Mouse (Mus musculus): ENCODE results near the gene Nexmif. TPM values are rescaled to one million over a fixed set of nuclear protein-coding genes. Genes with fewer than 3 reads are reported as not detected.
"Not testable (repeated sequence)": the region's sequence is repeated elsewhere in the genome, so short reads cannot be mapped to it uniquely, and the experiment has no call there.

The Nexmif gene
- 4.9 and 5.2 TPM in 2 replicates for polyA plus RNA-seq (2016; fragmentation: Nextera tagmentation; extraction: Ambion mirVana)

DNA sequence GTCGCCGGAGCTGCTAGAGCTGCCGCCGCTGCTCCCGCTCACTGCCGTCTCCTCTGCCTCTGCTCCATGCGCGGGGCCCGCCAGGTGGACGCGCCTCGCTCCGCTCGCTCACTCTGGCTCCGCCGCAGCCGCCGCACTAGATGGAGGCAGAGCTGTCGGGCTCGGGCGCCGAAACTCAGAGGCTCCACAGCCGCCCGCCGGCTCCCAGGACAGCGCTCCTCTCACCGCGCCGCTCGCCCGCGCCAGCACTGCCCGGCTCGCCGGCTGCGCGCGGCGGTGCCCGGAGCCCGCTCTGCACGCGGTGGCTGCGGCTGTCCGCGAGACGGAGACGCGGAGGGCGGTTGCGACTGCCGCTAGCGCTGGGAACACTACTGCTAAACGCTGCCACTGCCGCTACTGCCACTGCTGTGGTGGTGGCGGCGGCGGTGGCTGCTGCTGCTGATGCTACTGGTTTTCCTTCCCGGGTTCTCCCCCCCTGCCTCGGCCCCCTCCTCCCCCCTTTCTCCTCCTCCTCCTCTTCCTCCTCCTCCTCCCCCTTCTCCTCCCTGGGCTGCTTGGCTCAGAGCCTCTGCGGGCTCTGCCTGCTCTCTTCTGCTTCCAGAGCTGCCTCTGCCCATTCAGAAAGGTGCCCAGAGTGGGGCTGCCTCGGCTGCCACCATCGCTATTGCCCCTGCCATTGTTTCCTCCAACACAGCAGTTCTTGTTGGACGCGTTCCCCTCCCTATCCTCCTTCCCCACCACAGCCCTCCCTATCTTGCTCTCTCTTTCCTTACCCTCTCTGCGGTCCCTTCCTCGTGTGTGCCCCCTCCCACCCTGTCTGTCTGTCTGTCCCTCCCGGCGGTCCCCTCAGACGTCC lies at the start of gene Nexmif:
Gene Nexmif, minus strand, starts transcription at position 450 of the 856 bp plus-strand sequence.
- Histone ChIP-seq H3K9ac (peak within 1 kb of the TSS; percentile 68), H3K4me1 (no peaks in the 10 kb centered on the region), H3K27ac (peak within 1 kb of the TSS; percentile 76), H3K27me3 (replicated peaks) (peaks cover 2% of the 10 kb centered on the region; the same call in 1 of the 2 replicates), H3K9me3 (no peaks in the 10 kb centered on the region), H3K36me3 (no peaks in the 10 kb centered on the region), H3K4me2 (replicated peaks) (peak within 1 kb of the TSS; percentile 67), H3K4me3 (peak within 1 kb of the TSS; percentile 56)
- WGBS: 23% methylated on average over 64 of the region's 70 CpGs
- peak; percentile 82 for ATAC-seq (ENCODE audit: low FRiP score, low read depth)

DNA sequence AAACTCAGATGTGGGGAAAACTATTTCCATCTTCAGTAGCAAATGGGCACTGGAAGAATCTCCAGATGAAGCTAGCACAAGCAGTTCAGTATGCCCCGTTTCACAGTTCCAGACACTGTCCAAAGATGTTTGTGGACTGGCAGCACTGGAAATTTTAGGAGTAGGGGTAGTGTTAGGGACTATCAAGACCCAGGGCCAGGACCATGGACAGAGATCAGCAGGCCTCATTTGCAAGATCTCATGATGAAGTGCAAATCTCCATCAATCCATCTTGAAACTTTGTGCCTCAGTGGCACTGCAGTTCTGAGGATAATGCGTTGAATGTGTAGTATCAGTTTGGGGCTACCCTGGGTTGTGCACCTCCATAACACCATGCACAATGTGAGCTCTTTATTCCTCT lies 7.7 kb upstream of the Nexmif start:
- WGBS: 85% methylated on average over 2 of the region's 2 CpGs
- Histone ChIP-seq H3K9me3 (no peaks in the 10 kb centered on the region), H3K4me2 (replicated peaks) (no peak overlapping the region), H3K4me1 (no peaks in the 10 kb centered on the region), H3K4me3 (no peak overlapping the region), H3K36me3 (no peaks in the 10 kb centered on the region), H3K27ac (no peak overlapping the region), H3K27me3 (replicated peaks) (no peaks in the 10 kb centered on the region), H3K9ac (no peak overlapping the region)
- no peak for ATAC-seq (ENCODE audit: low FRiP score, low read depth)

DNA sequence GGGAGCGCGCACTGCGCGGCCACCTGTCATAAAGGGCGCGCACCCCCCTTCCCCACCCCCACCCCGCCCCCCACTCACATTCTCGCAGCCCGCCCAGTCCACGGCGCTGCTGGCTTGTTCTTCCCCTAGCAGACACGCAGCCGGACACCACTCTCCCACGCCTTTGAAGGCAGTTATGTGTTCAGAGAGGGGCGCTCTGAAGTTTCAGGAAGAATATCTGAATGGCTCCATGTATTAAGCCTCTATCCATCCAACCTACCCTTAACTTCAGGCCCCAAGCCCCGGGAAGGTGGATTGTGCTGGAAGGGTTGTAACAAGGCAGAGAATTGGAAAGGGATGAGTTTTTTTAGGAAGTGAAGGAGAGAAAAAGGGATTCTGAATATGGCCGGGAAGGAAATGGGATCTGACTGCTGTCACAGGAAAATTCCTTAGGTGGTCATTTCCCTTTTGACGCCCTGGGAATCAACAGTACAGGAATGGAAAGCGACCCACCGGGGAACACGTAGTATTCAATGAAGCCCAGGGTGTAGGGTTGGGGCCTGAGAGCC lies 681 bp upstream of the Nexmif start:
- H3K27ac ChIP-seq: peak overlapping the region; percentile 76; the same call in 1 of the 2 replicates
- WGBS: 23% methylated on average over 21 of the region's 21 CpGs
- peaks cover 2% of the 10 kb centered on the region; the same call in 1 of the 2 replicates for H3K27me3 ChIP-seq (replicated peaks)
- H3K4me2 ChIP-seq (replicated peaks): peak overlapping the region; percentile 67
- H3K4me3 ChIP-seq: peak overlapping the region; percentile 56
- no peaks in the 10 kb centered on the region for H3K4me1 ChIP-seq
- no peaks in the 10 kb centered on the region for H3K36me3 ChIP-seq
- ATAC-seq (ENCODE audit: low FRiP score, low read depth): peak; percentile 52
- peak overlapping the region; percentile 68 for H3K9ac ChIP-seq
- H3K9me3 ChIP-seq: no peaks in the 10 kb centered on the region

DNA sequence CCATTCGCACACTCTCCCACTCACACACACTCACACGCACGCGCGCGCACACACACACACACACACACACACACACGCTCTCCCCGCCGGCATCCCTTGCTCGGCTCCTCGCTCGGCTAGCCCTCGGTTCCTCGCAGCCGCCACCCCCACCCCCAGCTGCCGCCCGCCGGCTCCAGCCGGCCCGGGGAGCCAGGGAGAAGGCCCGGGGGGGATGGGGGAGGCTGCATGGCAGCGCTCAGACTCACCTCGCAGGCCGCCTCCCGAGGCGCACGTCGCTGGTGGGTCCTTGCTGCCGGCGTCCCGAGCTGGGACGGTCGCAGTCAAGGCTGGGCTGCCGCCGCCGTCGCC lies 623 bp downstream of the Nexmif start:
- H3K4me1 ChIP-seq: no peaks in the 10 kb centered on the region
- H3K9ac ChIP-seq: peak overlapping the region; percentile 68
- peak; percentile 77 for ATAC-seq (ENCODE audit: low FRiP score, low read depth)
- no peaks in the 10 kb centered on the region for H3K9me3 ChIP-seq
- H3K27ac ChIP-seq: peak overlapping the region; percentile 76
- H3K27me3 ChIP-seq (replicated peaks): peaks cover 2% of the 10 kb centered on the region; the same call in 1 of the 2 replicates
- no peaks in the 10 kb centered on the region for H3K36me3 ChIP-seq
- WGBS: 24% methylated on average over 17 of the region's 37 CpGs
- H3K4me3 ChIP-seq: peak overlapping the region; percentile 56
- H3K4me2 ChIP-seq (replicated peaks): peak overlapping the region; percentile 67

DNA sequence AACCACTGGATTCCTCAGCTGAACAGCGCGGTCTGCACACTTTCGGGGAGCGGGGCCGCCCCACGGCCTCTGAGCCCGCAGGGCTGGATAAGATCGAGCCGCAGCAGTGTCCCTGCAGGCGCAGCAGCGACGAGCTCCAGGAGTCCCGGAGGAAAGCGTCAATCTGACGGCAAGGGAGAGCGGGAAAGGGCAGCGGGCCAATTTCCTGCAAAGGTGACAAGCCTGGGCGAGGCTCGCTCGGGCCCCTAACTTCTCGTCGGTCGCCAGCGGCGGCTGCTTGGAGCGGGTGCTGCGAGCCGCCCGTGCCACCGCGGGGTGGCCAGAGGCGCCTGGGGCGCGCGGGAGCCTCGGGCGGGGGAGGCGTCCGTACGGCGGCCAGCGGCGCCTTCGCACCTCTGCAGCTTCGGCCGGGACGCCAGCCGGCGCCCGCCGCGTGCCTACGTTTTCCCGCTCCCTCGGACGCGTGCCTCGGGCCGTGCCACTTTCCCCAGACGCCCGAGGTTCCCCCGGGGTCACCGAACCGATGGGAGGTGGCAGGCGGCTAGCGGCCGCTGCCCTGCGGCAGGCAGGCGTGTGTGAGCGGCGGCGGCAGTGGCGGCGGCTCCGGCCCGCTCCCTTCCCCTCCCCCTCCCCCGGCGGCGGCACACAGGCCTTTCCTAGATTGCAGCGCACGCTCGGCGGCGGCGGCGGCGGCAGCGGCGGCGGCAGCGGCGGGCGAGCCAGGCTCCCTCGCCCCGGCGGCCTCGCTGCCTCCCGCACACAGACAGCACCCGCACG lies 1.2 kb downstream of the Nexmif start:
- H3K27me3 ChIP-seq (replicated peaks): peaks cover 2% of the 10 kb centered on the region; the same call in 1 of the 2 replicates

DNA sequence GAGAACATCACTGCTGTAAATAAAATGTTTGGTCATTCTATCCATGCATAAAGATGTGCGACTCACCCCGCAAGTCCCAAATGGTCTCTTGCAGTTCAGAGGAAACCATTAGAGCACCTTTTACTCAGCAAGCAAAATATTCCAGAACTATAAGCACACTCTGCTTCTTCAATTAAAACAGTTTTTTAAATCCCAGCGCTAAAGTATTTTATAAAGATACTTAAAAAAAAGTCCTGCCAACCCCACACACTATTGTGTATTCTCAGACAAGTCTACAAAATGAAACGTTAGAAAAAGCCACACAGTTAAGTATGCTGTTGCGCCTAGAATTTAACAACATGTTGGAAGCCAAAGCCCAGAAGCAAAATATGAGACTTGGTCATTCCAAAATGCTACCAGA lies 1.9 kb downstream of the Nexmif start:
- H3K9me3 ChIP-seq: no peaks in the 10 kb centered on the region
- H3K4me2 ChIP-seq (replicated peaks): peak overlapping the region; percentile 67
- H3K27ac ChIP-seq: no peak overlapping the region
- peaks cover 2% of the 10 kb centered on the region; the same call in 1 of the 2 replicates for H3K27me3 ChIP-seq (replicated peaks)
- H3K9ac ChIP-seq: no peak overlapping the region
- no peak for ATAC-seq (ENCODE audit: low FRiP score, low read depth)
- H3K4me3 ChIP-seq: peak overlapping the region; percentile 56
- 48% methylated on average over 5 of the region's 5 CpGs for WGBS
- H3K4me1 ChIP-seq: no peaks in the 10 kb centered on the region
- H3K36me3 ChIP-seq: no peaks in the 10 kb centered on the region

More for the DNA sequence above, 1.2 kb downstream of the Nexmif start:
- Histone ChIP-seq H3K4me2 (replicated peaks) (peak overlapping the region; percentile 67), H3K4me1 (no peaks in the 10 kb centered on the region), H3K9me3 (no peaks in the 10 kb centered on the region), H3K27ac (peak overlapping the region; percentile 76), H3K36me3 (no peaks in the 10 kb centered on the region), H3K4me3 (peak overlapping the region; percentile 56), H3K9ac (peak overlapping the region; percentile 68)
- peak; percentile 32 for ATAC-seq (ENCODE audit: low FRiP score, low read depth)
- 23% methylated on average over 55 of the region's 100 CpGs for WGBS

DNA sequence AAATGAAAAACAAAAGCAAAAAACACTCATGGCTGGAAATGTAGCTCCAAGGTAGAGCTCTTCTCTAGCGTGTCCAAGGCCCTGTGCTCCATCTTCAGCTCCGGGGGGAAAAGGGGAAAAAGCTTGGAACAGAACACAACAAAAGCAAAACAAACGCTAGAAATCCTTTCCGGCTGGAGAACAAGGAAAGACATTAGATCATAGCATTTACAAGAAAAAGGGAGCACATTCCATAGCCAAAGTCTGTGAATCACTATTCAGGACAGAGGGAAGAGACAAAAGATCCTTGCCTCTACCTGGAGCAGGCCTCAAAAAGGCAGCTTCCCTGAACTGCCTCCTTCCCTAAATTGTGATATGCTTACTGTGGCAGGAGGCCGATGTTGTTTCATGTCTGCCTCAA lies 4.4 kb downstream of the Nexmif start:
- Histone ChIP-seq H3K9ac (no peak overlapping the region), H3K27ac (no peak overlapping the region), H3K4me2 (replicated peaks) (no peak overlapping the region), H3K36me3 (no peaks in the 10 kb centered on the region), H3K27me3 (replicated peaks) (peaks cover 2% of the 10 kb centered on the region; the same call in 1 of the 2 replicates), H3K9me3 (no peaks in the 10 kb centered on the region), H3K4me1 (no peaks in the 10 kb centered on the region), H3K4me3 (no peak overlapping the region)
- WGBS: 48% methylated on average over 5 of the region's 5 CpGs
- ATAC-seq (ENCODE audit: low FRiP score, low read depth): no peak

DNA sequence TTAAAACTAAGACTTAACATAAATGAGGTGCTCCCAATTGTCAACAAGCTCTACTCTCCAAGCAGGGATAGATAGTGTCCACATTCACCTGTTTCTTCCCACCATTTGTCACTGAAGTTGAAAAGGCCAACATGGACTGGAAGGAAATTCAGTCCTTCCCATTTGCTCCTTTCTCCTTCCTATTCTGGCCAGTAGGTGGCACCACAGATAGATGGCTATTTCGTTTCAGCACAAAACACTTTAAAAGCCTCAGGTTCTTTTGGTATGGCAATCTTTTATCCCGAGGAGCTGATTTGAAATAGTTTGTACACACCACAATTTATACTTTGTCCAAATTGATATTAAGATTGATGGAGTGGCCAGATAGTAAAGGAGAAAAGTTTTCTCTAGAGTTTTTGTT lies 21.7 kb downstream of the Nexmif start:
- Histone ChIP-seq H3K36me3 (no peaks in the 10 kb centered on the region), H3K4me3 (no peak overlapping the region), H3K4me2 (replicated peaks) (no peak overlapping the region), H3K9ac (no peak overlapping the region), H3K4me1 (no peaks in the 10 kb centered on the region), H3K9me3 (no peaks in the 10 kb centered on the region), H3K27me3 (replicated peaks) (no peaks in the 10 kb centered on the region), H3K27ac (no peak overlapping the region)
- no peak for ATAC-seq (ENCODE audit: low FRiP score, low read depth)
- 22% methylated on average over 2 of the region's 2 CpGs for WGBS

DNA sequence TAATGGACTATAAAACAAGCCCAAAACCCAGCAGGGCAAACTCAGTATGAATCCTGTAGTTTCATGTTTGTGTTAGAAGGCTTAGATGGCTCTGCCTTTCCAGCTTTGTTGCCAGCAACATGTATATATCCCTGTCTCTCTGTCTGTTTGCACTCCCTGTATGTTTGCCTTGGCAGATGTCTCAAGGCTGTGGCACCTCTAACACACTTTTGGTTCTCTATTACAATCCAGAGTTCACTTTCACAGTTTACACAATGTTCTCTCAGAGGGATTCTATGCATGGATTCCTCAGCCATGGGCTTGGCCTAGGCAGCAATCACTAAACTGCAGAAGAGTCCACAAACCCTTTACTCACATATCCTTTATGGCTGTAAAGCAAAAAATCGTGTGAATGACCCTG lies 50.9 kb downstream of the Nexmif start:
- H3K4me2 ChIP-seq (replicated peaks): no peak overlapping the region
- no peaks in the 10 kb centered on the region for H3K4me1 ChIP-seq
- H3K27ac ChIP-seq: no peak overlapping the region
- H3K4me3 ChIP-seq: no peak overlapping the region
- H3K36me3 ChIP-seq: no peaks in the 10 kb centered on the region
- ATAC-seq (ENCODE audit: low FRiP score, low read depth): no peak
- WGBS: 58% methylated on average over 1 of the region's 1 CpGs
- H3K9ac ChIP-seq: no peak overlapping the region
- H3K9me3 ChIP-seq: no peaks in the 10 kb centered on the region
- no peaks in the 10 kb centered on the region for H3K27me3 ChIP-seq (replicated peaks)

DNA sequence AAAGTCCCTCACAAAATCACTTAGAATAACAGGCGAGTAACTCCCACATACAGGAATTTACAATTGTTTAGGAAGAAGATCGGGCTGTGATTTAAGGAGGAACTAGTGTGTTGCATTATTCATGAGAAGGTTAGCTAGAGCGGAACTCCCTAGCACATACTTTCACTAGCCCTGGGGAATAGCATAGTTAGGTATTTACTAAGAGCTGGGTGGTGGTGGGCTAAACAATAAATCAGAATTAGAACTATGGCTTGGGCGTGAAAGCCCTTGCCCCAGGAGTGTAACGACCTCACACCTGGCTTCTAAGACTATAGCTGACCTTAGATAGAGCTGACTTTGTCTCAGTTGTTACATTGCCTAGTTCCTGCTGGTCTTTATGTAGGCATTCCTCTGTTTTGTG lies 85.7 kb downstream of the Nexmif start:
- not testable (repeated sequence) for H3K27ac ChIP-seq; H3K4me3 ChIP-seq; ATAC-seq (ENCODE audit: low FRiP score, low read depth); H3K4me1 ChIP-seq; H3K4me2 ChIP-seq (replicated peaks); H3K9ac ChIP-seq; H3K27me3 ChIP-seq (replicated peaks); H3K9me3 ChIP-seq; H3K36me3 ChIP-seq
- 62% methylated on average over 5 of the region's 5 CpGs for WGBS

DNA sequence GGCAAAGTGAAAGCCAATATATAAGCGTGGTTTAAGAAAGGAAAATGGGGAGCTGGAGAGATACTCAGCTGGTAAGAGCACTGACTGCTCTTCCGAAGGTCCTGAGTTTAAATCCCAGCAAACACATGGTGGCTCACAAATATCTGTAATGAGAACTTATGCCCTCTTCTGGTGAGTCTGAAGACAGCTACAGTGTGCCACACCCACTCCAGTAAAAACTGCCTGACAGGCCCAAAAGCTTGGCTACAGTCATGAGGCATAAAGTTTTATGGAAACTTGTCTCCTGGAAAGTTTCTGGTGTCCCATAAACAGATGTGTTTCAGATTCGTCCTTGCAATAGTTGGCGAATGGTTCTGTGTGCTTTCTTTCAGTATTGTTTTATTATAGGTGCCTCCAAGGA lies 86.4 kb downstream of the Nexmif start:
- Histone ChIP-seq H3K4me3 (no peak overlapping the region), H3K9ac (no peak overlapping the region), H3K4me2 (replicated peaks) (no peak overlapping the region), H3K36me3 (no peaks in the 10 kb centered on the region), H3K27ac (no peak overlapping the region), H3K4me1 (no peaks in the 10 kb centered on the region), H3K9me3 (no peaks in the 10 kb centered on the region), H3K27me3 (replicated peaks) (no peaks in the 10 kb centered on the region)
- ATAC-seq (ENCODE audit: low FRiP score, low read depth): no peak
- 73% methylated on average over 4 of the region's 4 CpGs for WGBS

DNA sequence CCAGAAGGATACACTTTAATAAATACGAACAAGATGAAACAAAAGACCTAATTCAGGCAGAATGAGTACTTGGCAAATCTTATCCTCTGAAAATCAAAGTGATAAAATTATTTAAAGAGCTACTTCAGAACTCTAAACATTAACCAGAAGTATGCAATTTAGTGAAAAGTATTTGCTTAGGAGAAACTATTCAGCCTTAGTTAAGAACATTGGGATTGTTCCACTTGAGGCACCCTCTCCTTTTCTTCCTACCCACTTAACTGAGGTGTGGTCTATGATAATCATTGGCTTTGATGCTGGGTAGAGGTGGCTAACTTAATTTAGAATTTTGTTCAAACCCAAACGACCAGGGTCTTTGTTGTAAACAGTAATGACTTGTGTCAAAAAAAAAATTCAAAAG lies 146.1 kb downstream of the Nexmif start:
- H3K36me3 ChIP-seq: no peaks in the 10 kb centered on the region
- no peak for ATAC-seq (ENCODE audit: low FRiP score, low read depth)
- 62% methylated on average over 2 of the region's 2 CpGs for WGBS
- no peaks in the 10 kb centered on the region for H3K9me3 ChIP-seq
- H3K27ac ChIP-seq: no peak overlapping the region
- H3K27me3 ChIP-seq (replicated peaks): no peaks in the 10 kb centered on the region
- no peak overlapping the region for H3K4me3 ChIP-seq
- no peak overlapping the region for H3K9ac ChIP-seq
- H3K4me1 ChIP-seq: no peaks in the 10 kb centered on the region
- H3K4me2 ChIP-seq (replicated peaks): no peak overlapping the region

Data from neural tube, embryonic 12.5 days (tissue).